Mouse (Mus musculus): Measurements from ENCODE around the gene Ndufv3. TPM values are rescaled to one million over a fixed set of nuclear protein-coding genes. Genes with fewer than 3 reads are reported as not detected.

Gene Ndufv3
- total and polyA plus RNA-seq, 3 experiments, result 158 to 1,046 (median 189) TPM

DNA sequence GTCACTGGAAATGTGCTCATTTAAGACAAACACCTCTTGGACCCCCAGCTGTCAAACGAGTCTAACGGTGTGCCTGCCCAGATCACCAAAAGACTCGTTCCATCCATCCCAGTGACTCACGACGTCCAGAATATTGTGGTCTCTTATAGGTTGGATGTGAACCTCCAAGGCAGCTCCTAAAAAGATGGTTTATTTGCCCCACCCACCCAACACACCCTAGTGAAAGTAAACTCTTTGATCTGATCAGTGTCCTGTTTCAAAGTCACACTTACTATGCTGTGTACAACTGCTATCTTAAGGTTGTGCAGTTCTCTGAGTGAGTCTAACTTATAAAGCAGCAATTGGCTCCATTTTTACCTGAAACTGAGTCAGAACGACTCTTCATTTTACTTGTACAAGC, 7.3 kb upstream of the Ndufv3 start:
- Histone ChIP-seq H3K27me3 (ENCODE audit: control insufficient read depth in 1 of 2, insufficient read depth in 2 of 2, low read length in 2 of 2) (no peaks in the 10 kb centered on the region), H3K4me3 (ENCODE audit: control insufficient read depth in 1 of 2, insufficient read depth in 1 of 2, low read depth in 2 of 2, low read length in 2 of 2) (peak overlapping the region; percentile 58 to 82), H3K27ac (ENCODE audit: control insufficient read depth, low read depth, low read length) (peak overlapping the region; percentile 25; the same call in 1 of the 2 replicates), H3K4me1 (ENCODE audit: control insufficient read depth in 1 of 2, insufficient read depth in 2 of 2, low read length in 2 of 2) (peaks cover 0 to 12% of the 10 kb centered on the region in 2 experiments; a peak in 2 of 4 replicates), H3K36me3 (ENCODE audit: control insufficient read depth in 1 of 2, insufficient read depth in 2 of 2, low read length in 2 of 2) (peaks cover 4 to 14% of the 10 kb centered on the region in 2 experiments; a peak in 3 of 4 replicates), H3K9me3 (replicated peaks; ENCODE audit: insufficient read depth, low read length) (no peaks in the 10 kb centered on the region), H3K79me2 (ENCODE audit: control insufficient read depth, insufficient read depth, low read length, poor library complexity) (peaks cover 28% of the 10 kb centered on the region), H3K9ac (ENCODE audit: control insufficient read depth, low read depth, low read length, poor library complexity, severe bottlenecking) (peak overlapping the region; percentile 74)
- DNase-seq (ENCODE audit: low read depth, low spot score), result no peak
- no peak for TF ChIP-seq POLR2A (IDR thresholded peaks at IDR 0.05; ENCODE audit: control insufficient read depth in 1 of 2, insufficient read depth in 1 of 2, low read depth in 1 of 2, low read length in 2 of 2, poor library complexity in 1 of 2)
- TF ChIP-seq NELFE (IDR thresholded peaks at IDR 0.05; ENCODE audit: low read depth, low read length), result no peak
- TF ChIP-seq CHD1 (IDR thresholded peaks at IDR 0.05; ENCODE audit: low read depth, low read length), result 0 out of 2 replicates have a peak, but pooled peaks have one; percentile 50
- TF ChIP-seq RCOR1 (IDR thresholded peaks at IDR 0.05; ENCODE audit: low read depth, low read length), result no peak
- no peak for TF ChIP-seq USF2 (IDR thresholded peaks at IDR 0.05; ENCODE audit: borderline replicate concordance in 1 of 2, insufficient read depth in 1 of 2, low read depth in 1 of 2, low read length in 2 of 2)
- no peak for TF ChIP-seq POLR2AphosphoS2 (IDR thresholded peaks at IDR 0.05; ENCODE audit: low read length)
- TF ChIP-seq RAD21 (IDR thresholded peaks at IDR 0.05; ENCODE audit: low read depth, low read length), result no peak

DNA sequence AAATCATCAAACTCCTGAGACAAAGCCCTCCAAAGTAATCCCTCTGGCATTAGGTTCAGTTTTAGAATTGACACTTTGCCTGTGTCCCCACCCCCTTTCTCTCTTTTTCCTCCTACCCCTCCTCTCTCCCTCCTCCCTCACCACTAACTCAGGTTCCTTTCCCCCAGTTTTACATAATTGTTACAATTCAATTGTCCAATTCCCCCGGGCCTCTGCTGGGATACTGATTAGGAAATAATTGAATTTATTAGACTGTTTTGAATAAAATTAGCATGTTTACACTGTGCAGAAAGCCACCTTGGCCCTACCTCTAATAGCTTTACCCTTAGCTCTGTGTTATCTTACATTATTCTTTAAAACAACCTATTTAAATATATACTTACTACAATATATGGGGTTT, 5.2 kb upstream of the Ndufv3 start:
- H3K9me3 ChIP-seq (replicated peaks; ENCODE audit: insufficient read depth, low read length), result no peaks in the 10 kb centered on the region
- peaks cover 0 to 12% of the 10 kb centered on the region in 2 experiments; a peak in 2 of 4 replicates for H3K4me1 ChIP-seq (ENCODE audit: control insufficient read depth in 1 of 2, insufficient read depth in 2 of 2, low read length in 2 of 2)
- H3K27me3 ChIP-seq (ENCODE audit: control insufficient read depth in 1 of 2, insufficient read depth in 2 of 2, low read length in 2 of 2), result no peaks in the 10 kb centered on the region
- H3K9ac ChIP-seq (ENCODE audit: control insufficient read depth, low read depth, low read length, poor library complexity, severe bottlenecking), result no peak overlapping the region
- no peak for DNase-seq (ENCODE audit: low read depth, low spot score)
- H3K4me3 ChIP-seq (ENCODE audit: control insufficient read depth in 1 of 2, insufficient read depth in 1 of 2, low read depth in 2 of 2, low read length in 2 of 2), result no peak overlapping the region
- H3K36me3 ChIP-seq (ENCODE audit: control insufficient read depth in 1 of 2, insufficient read depth in 2 of 2, low read length in 2 of 2), result peaks cover 0 to 14% of the 10 kb centered on the region in 2 experiments; a peak in 3 of 4 replicates
- H3K79me2 ChIP-seq (ENCODE audit: control insufficient read depth, insufficient read depth, low read length, poor library complexity), result peaks cover 20% of the 10 kb centered on the region
- H3K27ac ChIP-seq (ENCODE audit: control insufficient read depth, low read depth, low read length), result no peak overlapping the region
- TF ChIP-seq ELF1 (IDR thresholded peaks at IDR 0.05; ENCODE audit: low read depth, low read length) (no peak), MAX (IDR thresholded peaks at IDR 0.05; ENCODE audit: low read length) (no peak), TCF12 (IDR thresholded peaks at IDR 0.05; ENCODE audit: low read depth, low read length) (no peak), MYB (IDR thresholded peaks at IDR 0.05; ENCODE audit: low read depth, low read length) (no peak), RCOR1 (IDR thresholded peaks at IDR 0.05; ENCODE audit: low read depth, low read length) (no peak), CHD2 (IDR thresholded peaks at IDR 0.05; ENCODE audit: low read length) (no peak)

DNA sequence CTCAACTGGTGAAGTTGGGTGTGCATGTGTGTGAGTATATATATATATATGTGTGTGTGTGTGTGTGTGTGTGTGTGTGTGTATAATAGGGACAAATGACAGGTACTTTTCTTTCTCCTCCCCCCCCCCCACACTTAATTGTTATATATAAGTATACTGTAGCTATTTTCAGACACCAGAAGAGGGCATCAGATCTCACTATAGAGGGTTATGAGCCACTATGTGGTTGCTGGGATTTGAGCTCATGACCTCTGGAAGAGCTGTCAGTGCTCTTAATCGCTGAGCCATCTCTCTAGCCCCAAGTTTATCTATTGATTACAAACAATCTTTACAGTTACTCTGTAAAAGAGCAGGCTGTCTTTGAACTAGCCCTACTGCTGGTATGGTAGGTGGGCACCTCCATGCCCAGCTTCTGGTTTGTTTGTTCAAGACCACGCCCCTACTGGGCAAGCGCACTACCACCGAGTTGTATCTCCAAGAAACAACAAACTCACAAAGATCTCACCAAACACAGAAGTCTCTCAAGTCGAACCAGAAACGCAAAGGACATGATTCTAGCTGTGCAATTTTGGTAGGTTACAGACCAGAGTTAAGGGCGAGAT, 470 bp upstream of the Ndufv3 start:
- Histone ChIP-seq H3K27me3 (ENCODE audit: control insufficient read depth in 1 of 2, insufficient read depth in 2 of 2, low read length in 2 of 2) (no peaks in the 10 kb centered on the region), H3K4me1 (ENCODE audit: control insufficient read depth in 1 of 2, insufficient read depth in 2 of 2, low read length in 2 of 2) (no peaks in the 10 kb centered on the region), H3K4me3 (ENCODE audit: control insufficient read depth in 1 of 2, insufficient read depth in 1 of 2, low read depth in 2 of 2, low read length in 2 of 2) (peak overlapping the region; percentile 60 to 81), H3K9ac (ENCODE audit: control insufficient read depth, low read depth, low read length, poor library complexity, severe bottlenecking) (peak overlapping the region; percentile 43), H3K27ac (ENCODE audit: control insufficient read depth, low read depth, low read length) (peak overlapping the region; percentile 51), H3K9me3 (replicated peaks; ENCODE audit: insufficient read depth, low read length) (no peaks in the 10 kb centered on the region), H3K36me3 (ENCODE audit: control insufficient read depth in 1 of 2, insufficient read depth in 2 of 2, low read length in 2 of 2) (peaks cover 1 to 3% of the 10 kb centered on the region in 2 experiments; a peak in 2 of 4 replicates), H3K79me2 (ENCODE audit: control insufficient read depth, insufficient read depth, low read length, poor library complexity) (peaks cover 2% of the 10 kb centered on the region; the same call in 1 of the 2 replicates)
- DNase-seq (ENCODE audit: low read depth, low spot score), result no peak
- TF ChIP-seq MAZ (IDR thresholded peaks at IDR 0.05; ENCODE audit: low read depth, low read length), result 0 out of 2 replicates have a peak, but pooled peaks have one; percentile 31
- peak; percentile 34 for TF ChIP-seq RAD21 (IDR thresholded peaks at IDR 0.05; ENCODE audit: low read depth, low read length)
- peak in 1 of 3 experiments; percentile 44; a peak in 2 of 6 replicates for TF ChIP-seq CTCF (IDR thresholded peaks at IDR 0.05 in 2 of 3, conservative IDR thresholded peaks at IDR 0.05 in 1 of 3; ENCODE audit: control insufficient read depth in 1 of 3, insufficient read depth in 1 of 3, low read depth in 2 of 3, low read length in 3 of 3, poor library complexity in 1 of 3, severe bottlenecking in 1 of 3)
- peak; percentile 51 for TF ChIP-seq SMC3 (IDR thresholded peaks at IDR 0.05; ENCODE audit: low read depth, low read length)
- no peak for TF ChIP-seq TAL1 (IDR thresholded peaks at IDR 0.05; ENCODE audit: low read length)

All from MEL (cell line).